Mouse (Mus musculus) stomach, embryonic 14.5 days (tissue): ENCODE data around the gene Cbx7. TPM values are rescaled to one million over a fixed set of nuclear protein-coding genes. Genes with fewer than 3 reads are reported as not detected.
A peak's percentile ranks its signal among the peaks of the same experiment; 100 is the strongest.

Source experiments
- ATAC-seq: fragments of 200-750 bp; cut with Nextera tagmentation; 2 replicates; pipeline ENCODE4 v1.8.0; 2017; ENCODE audit warnings: low read depth, moderate TSS enrichment; ENCODE audit not compliant: insufficient number of reproducible peaks, insufficient read depth, low FRiP score
- H3K27ac ChIP-seq: fragments of 300-500 bp; sonication (generic); 2 replicates; pipeline ENCODE4 v1.5.1; 2014; ENCODE audit warnings: mild to moderate bottlenecking, low read length, moderate library complexity, mixed read lengths
- H3K27me3 ChIP-seq: fragments of 300-500 bp; sonication (generic); 2 replicates; pipeline ENCODE4 v1.6.1; 2014; ENCODE audit warnings: low read length, control low read depth, mixed read lengths; ENCODE audit not compliant: control insufficient read depth, insufficient read depth
- H3K36me3 ChIP-seq: fragments of 300-500 bp; sonication (generic); 2 replicates; pipeline ENCODE4 v1.6.1; 2014; ENCODE audit warnings: mild to moderate bottlenecking, control low read depth, low read length, moderate library complexity, mixed read lengths; ENCODE audit not compliant: control insufficient read depth, insufficient read depth
- H3K4me1 ChIP-seq: fragments of 300-500 bp; sonication (generic); 2 replicates; pipeline ENCODE4 v1.6.1; 2014; ENCODE audit warnings: low read length, control low read depth, mixed read lengths; ENCODE audit not compliant: control insufficient read depth, insufficient read depth
- H3K4me2 ChIP-seq: fragments of 300-500 bp; sonication (generic); replicated peaks from 2 replicates; pipeline ENCODE4 v1.6.1; 2014; ENCODE audit warnings: low read depth, low read length, control low read depth
- H3K4me3 ChIP-seq: fragments of 300-500 bp; sonication (generic); 2 replicates; pipeline ENCODE4 v1.5.1; 2014; ENCODE audit warnings: low read depth, low read length, control low read depth
- H3K9ac ChIP-seq: fragments of 300-500 bp; sonication (generic); replicated peaks from 2 replicates; pipeline ENCODE4 v1.6.1; 2014; ENCODE audit warnings: low read depth, mild to moderate bottlenecking, control low read depth, low read length, moderate library complexity, mixed read lengths
- H3K9me3 ChIP-seq: fragments of 300-500 bp; sonication (generic); 2 replicates; pipeline ENCODE4 v1.6.1; 2016; ENCODE audit warnings: low read depth, low read length, control low read depth; ENCODE audit not compliant: control insufficient read depth
- WGBS: fragments of 180-500 bp; shearing (Covaris S2); extraction: QIAGEN DNeasy Blood & Tissue Kit; methylation state at CpG from one replicate; pipeline ENCODE4 v1.1.7; 2014; 5-methylcytosine and 5-hydroxymethylcytosine counted together
- polyA plus RNA-seq: library from polyadenylated mRNA; unstranded; fragments of >200 nt; fragmentation: Nextera tagmentation; extraction: Ambion mirVana; gene quantifications from 2 replicates; pipeline ENCODE4 v1.2.1, GENCODE M21; 2014

Gene Cbx7
- polyA plus RNA-seq, 1 experiment from 2014 or later: 5.8 TPM

DNA sequence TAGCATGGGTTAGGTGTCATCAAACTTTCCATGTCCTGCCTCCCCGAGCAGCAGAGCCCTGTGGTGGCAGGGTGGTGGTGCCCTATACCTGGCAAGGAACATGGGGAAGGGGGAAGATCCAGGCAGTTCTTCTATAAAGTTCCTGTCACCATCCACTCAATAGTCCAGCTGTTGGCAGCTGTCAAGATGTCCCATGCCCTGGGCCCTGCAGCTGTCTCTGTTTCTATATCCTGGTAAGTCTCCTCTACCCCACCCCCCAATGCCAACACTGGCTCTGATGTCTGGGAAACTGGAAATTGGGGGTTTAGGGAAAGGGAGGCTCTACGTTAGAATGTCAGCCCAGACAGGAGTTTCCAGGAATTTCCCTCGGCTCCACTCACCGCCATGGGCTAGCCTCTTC, 23.6 kb upstream of the Cbx7 start:
- Histone ChIP-seq H3K27ac (no peak overlapping the region), H3K27me3 (no peaks in the 10 kb centered on the region), H3K4me2 (no peak overlapping the region), H3K4me1 (no peaks in the 10 kb centered on the region), H3K4me3 (no peak overlapping the region), H3K36me3 (no peaks in the 10 kb centered on the region), H3K9ac (no peak overlapping the region), H3K9me3 (no peaks in the 10 kb centered on the region)
- no peak for ATAC-seq
- WGBS: 75% methylated on average over 4 of the region's 4 CpGs

DNA sequence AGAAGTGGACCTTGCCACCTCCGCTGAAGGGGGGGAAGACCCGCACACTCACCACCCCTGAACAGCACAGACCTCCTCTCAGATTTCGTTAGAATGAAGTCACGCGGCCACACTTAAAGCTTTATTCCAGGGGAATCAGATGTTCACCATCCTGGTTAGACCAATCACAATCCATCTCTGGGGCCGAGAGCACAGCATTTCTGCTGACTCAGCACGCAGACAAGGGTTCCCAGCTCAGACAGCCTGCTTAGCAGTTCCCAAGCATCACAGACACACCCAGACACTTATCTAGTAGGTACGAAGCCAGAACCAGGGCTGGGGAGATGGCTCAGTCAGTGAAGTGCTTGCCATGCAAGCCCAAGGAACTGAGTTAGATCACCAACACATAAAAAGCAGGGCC, 15.3 kb upstream of the Cbx7 start:
- Histone ChIP-seq H3K27me3 (no peaks in the 10 kb centered on the region), H3K4me1 (peaks cover 7% of the 10 kb centered on the region; the same call in 1 of the 2 replicates), H3K4me3 (no peak overlapping the region), H3K4me2 (no peak overlapping the region), H3K9ac (no peak overlapping the region), H3K36me3 (no peaks in the 10 kb centered on the region), H3K27ac (0 out of 2 replicates have a peak overlapping the region, but pooled peaks have one; percentile 10), H3K9me3 (no peaks in the 10 kb centered on the region)
- WGBS: 58% methylated on average over 8 of the region's 8 CpGs
- no peak for ATAC-seq

DNA sequence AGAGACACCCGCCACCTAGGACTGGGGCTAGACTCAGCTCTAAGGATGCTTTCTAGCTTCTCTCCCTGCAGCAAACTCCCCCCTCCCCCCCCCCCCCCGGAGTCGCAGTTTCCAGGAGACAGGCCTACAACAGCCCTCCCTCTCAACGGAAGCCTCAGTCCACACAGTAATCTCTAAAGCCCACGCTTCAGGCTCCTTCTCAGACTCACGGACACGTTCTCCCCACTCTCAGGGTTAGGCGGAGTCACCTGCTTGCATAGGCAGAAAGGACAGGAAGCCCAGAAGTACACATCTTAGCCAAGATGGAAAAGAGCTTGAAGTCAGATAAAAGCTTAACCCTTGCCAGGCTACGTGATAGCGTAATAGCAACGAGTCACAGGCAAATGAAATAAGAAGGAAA, 14.6 kb upstream of the Cbx7 start:
- no peaks in the 10 kb centered on the region for H3K36me3 ChIP-seq
- no peak overlapping the region for H3K27ac ChIP-seq
- H3K27me3 ChIP-seq: no peaks in the 10 kb centered on the region
- no peaks in the 10 kb centered on the region for H3K9me3 ChIP-seq
- no peak for ATAC-seq
- peaks cover 7% of the 10 kb centered on the region; the same call in 1 of the 2 replicates for H3K4me1 ChIP-seq
- no peak overlapping the region for H3K4me3 ChIP-seq
- H3K4me2 ChIP-seq: no peak overlapping the region
- no peak overlapping the region for H3K9ac ChIP-seq
- WGBS: 48% methylated on average over 11 of the region's 11 CpGs

DNA sequence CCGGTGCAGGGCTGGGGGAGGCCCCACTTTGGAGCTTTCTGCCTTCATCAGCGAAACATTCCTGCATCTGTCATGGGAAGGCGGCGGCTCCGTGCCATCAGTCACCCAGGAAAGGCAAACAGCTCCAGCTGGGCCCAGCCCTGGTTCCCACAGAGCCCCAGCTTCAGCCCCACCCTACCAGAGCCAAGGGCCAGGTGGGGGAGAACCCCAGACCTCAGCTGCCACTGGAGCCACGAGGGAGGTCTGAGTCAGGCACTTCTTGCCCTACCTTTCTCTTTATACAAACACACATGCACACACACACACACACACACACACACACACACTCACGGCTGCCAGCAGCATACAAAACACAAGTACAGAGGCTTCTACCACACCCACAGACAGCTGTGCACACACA, 13.2 kb upstream of the Cbx7 start:
- Histone ChIP-seq H3K4me2 (no peak overlapping the region), H3K27me3 (no peaks in the 10 kb centered on the region), H3K9me3 (no peaks in the 10 kb centered on the region), H3K36me3 (no peaks in the 10 kb centered on the region), H3K27ac (no peak overlapping the region), H3K9ac (no peak overlapping the region), H3K4me1 (peaks cover 7% of the 10 kb centered on the region; the same call in 1 of the 2 replicates), H3K4me3 (no peak overlapping the region)
- ATAC-seq: peak; percentile 89
- WGBS: 25% methylated on average over 7 of the region's 7 CpGs

DNA sequence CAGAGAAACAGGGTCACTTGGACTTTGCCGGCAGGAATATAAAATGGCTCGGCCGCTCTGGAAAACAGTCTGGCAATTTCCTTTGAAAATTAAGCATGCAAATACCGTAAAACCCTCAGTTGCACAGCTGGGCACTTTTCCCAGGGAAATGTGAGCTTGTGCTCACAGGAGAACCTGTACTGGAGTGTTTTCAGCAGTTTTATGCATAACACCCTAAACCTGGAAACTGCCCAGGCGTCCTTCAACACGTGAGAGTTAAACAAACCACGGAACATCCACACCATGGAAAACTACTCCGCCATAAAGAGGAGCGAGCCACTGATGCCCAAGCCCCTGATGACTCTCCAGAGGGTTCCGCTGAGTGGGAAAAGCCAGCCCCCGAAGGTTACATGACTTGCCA, 9.8 kb upstream of the Cbx7 start:
- Histone ChIP-seq H3K4me2 (no peak overlapping the region), H3K4me3 (no peak overlapping the region), H3K9me3 (no peaks in the 10 kb centered on the region), H3K27ac (no peak overlapping the region), H3K36me3 (no peaks in the 10 kb centered on the region), H3K27me3 (no peaks in the 10 kb centered on the region), H3K9ac (no peak overlapping the region), H3K4me1 (peaks cover 7% of the 10 kb centered on the region; the same call in 1 of the 2 replicates)
- 73% methylated on average over 11 of the region's 11 CpGs for WGBS
- ATAC-seq: no peak

DNA sequence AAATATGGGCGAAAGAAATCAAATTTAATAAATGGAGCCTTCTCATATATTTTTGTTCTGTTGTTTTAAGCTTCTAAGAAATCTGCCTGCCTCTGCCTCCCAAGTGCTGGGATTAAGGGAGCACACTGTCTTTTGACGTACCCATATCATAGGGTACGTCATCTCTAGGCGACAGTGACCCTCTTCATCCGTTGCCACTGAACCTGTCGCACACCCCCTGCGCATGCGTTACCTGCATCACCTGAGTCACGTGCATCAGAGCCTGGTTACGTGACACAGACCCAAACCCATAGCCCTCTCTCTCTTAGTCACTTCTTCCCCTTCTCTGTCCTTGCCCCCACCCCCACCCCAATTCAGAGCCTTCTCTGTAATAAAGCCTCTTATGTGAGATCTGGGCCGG, 1.3 kb upstream of the Cbx7 start:
- Histone ChIP-seq H3K4me3 (no peak overlapping the region), H3K4me1 (no peaks in the 10 kb centered on the region), H3K36me3 (no peaks in the 10 kb centered on the region), H3K9ac (no peak overlapping the region), H3K9me3 (no peaks in the 10 kb centered on the region), H3K4me2 (no peak overlapping the region), H3K27ac (no peak overlapping the region), H3K27me3 (no peaks in the 10 kb centered on the region)
- no peak for ATAC-seq
- WGBS: 94% methylated on average over 11 of the region's 11 CpGs

DNA sequence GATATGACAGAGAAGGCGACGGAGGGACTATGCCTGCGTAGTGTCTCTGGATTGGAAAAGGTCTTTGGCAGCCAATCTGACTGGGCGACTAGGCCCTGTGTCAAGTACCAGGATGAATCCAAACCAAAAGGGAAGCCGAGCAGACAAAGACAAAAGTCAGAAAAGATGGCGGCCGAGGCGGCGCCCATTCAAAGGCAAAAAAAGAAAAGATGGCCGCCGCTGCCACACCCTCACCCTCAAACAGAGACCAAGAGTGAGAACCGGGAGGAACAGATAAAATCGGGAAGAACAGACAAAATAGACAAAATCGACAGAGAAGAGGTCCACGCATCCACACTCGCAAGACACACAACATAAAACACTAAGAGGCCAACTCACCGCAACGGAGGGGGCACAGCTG, 428 bp downstream of the Cbx7 start:
- no peaks in the 10 kb centered on the region for H3K27me3 ChIP-seq
- no peaks in the 10 kb centered on the region for H3K4me1 ChIP-seq
- no peak overlapping the region for H3K9ac ChIP-seq
- H3K9me3 ChIP-seq: no peaks in the 10 kb centered on the region
- H3K4me2 ChIP-seq: no peak overlapping the region
- H3K36me3 ChIP-seq: no peaks in the 10 kb centered on the region
- 94% methylated on average over 18 of the region's 18 CpGs for WGBS
- ATAC-seq: no peak
- H3K4me3 ChIP-seq: no peak overlapping the region
- H3K27ac ChIP-seq: no peak overlapping the region

DNA sequence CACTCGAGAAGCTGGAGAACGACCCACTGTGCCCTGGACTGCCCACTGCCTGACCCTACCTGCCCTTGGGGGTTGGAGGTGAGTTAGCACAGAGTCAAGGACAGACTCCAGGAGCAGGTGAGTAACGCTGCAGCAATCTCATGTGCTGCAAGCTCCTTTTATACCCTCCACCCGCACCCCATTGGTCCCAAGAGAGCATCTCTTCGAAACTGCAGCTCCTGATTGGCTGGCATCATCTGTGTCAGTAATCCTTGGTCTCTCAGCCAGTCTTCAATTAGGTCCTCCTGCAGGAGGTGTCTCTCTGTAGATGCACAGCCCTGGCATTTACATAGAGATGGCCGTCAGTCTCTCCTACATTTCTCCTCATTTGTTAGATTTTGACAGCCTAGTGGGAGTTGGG, 3.6 kb downstream of the Cbx7 start:
- H3K27me3 ChIP-seq: no peaks in the 10 kb centered on the region
- no peak overlapping the region for H3K4me2 ChIP-seq
- no peaks in the 10 kb centered on the region for H3K36me3 ChIP-seq
- WGBS: 80% methylated on average over 6 of the region's 6 CpGs
- no peaks in the 10 kb centered on the region for H3K9me3 ChIP-seq
- no peak overlapping the region for H3K4me3 ChIP-seq
- H3K27ac ChIP-seq: no peak overlapping the region
- no peak overlapping the region for H3K9ac ChIP-seq
- H3K4me1 ChIP-seq: no peaks in the 10 kb centered on the region
- ATAC-seq: no peak

DNA sequence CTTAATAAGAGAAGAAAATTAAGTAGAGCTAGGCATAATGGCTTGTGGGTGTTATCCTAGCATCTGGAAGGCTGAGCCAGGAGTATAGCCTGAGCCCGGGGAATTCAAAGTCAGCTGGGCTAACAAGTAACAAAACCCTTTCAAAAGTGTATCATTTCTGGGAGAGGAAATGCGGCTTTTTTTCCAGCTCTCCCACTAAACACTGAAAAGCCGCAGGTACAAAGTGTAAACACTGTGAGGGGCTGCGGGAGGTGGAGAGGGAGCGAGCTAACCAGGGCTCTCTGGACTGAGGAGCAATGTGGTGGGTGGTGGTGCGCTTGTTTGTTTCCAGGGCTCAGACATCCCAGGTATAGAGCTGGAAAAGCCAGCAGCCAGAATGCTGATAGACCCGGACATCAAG, 6.5 kb downstream of the Cbx7 start:
- no peak for ATAC-seq
- H3K4me1 ChIP-seq: no peaks in the 10 kb centered on the region
- WGBS: 59% methylated on average over 7 of the region's 7 CpGs
- H3K4me3 ChIP-seq: no peak overlapping the region
- H3K9ac ChIP-seq: no peak overlapping the region
- no peaks in the 10 kb centered on the region for H3K36me3 ChIP-seq
- no peak overlapping the region for H3K4me2 ChIP-seq
- no peaks in the 10 kb centered on the region for H3K9me3 ChIP-seq
- no peaks in the 10 kb centered on the region for H3K27me3 ChIP-seq
- no peak overlapping the region for H3K27ac ChIP-seq
